Mouse (Mus musculus): ENCODE measurements around the gene Gzmb. TPM values are rescaled to one million over a fixed set of nuclear protein-coding genes. Genes with fewer than 3 reads are reported as not detected.

Gzmb gene
- polyA plus RNA-seq (2017; shearing (Covaris generic)): 10 to 100 TPM in 1 of 2 experiments, 1 to 10 TPM in 1; 4.9 to 17.7 TPM

GRCm38 (mm10) chr14:56262153-56262552 is at the start of gene Gzmb:
Gene Gzmb (minus strand): TSS chr14:56262260.

GRCm38 (mm10) chr14:56234556-56234955 is 27.5 kb downstream of the Gzmb start, which contains the start of gene Gzmc:
Gene Gzmc (minus strand): TSS chr14:56234656.

GRCm38 (mm10) chr14:56211317-56211716 is 50.7 kb downstream of the Gzmb start, which contains the start of gene Gzmf:
Gene Gzmf (minus strand): TSS chr14:56211417.

Other genes with a start within 250 kb of the Gzmb start
- not detected for gene Mcpt1, start 244.3 kb downstream of the Gzmb start, polyA plus RNA-seq (2017; shearing (Covaris generic))
- gene Mcpt9, start 231.8 kb downstream of the Gzmb start, polyA plus RNA-seq (2017; shearing (Covaris generic)): under 1 TPM in 1 of 2 experiments, not detected in 1; 0.32 TPM
- gene Mcpt2, start 220.2 kb downstream of the Gzmb start, polyA plus RNA-seq (2017; shearing (Covaris generic)): not detected
- not detected for gene Mcpt4, start 199.9 kb downstream of the Gzmb start, polyA plus RNA-seq (2017; shearing (Covaris generic))
- gene Mcpt8, start 177.0 kb downstream of the Gzmb start, polyA plus RNA-seq (2017; shearing (Covaris generic)): under 1 TPM; 0.19 to 0.58 TPM
- under 1 TPM in 1 of 2 experiments, not detected in 1; 0.54 TPM for gene Ctsg, start 159.7 kb downstream of the Gzmb start, polyA plus RNA-seq (2017; shearing (Covaris generic))
- under 1 TPM in 1 of 2 experiments, not detected in 1; 0.18 TPM for gene Gzme, start 141.6 kb downstream of the Gzmb start, polyA plus RNA-seq (2017; shearing (Covaris generic))
- gene Gzmd, start 129.7 kb downstream of the Gzmb start, polyA plus RNA-seq (2017; shearing (Covaris generic)): under 1 TPM in 1 of 2 experiments, not detected in 1; 0.29 TPM
- not detected for gene Gzmg, start 102.7 kb downstream of the Gzmb start, polyA plus RNA-seq (2017; shearing (Covaris generic))
- gene Gzmn, start 87.7 kb downstream of the Gzmb start, polyA plus RNA-seq (2017; shearing (Covaris generic)): not detected
- gene Gzmf, start 50.8 kb downstream of the Gzmb start, polyA plus RNA-seq (2017; shearing (Covaris generic)): not detected
- 1 to 10 TPM; 4.9 to 7.4 TPM for gene Gzmc, start 27.6 kb downstream of the Gzmb start, polyA plus RNA-seq (2017; shearing (Covaris generic))
- under 1 TPM; 0.24 to 0.33 TPM for gene Atp12a, start 102.8 kb upstream of the Gzmb start, polyA plus RNA-seq (2017; shearing (Covaris generic))
- gene Rnf17, start 140.3 kb upstream of the Gzmb start, polyA plus RNA-seq (2017; shearing (Covaris generic)): under 1 TPM; 0.35 to 0.54 TPM

Data from inflammation-experienced regulatory T-cells (primary cell).